Mouse (Mus musculus): Measurements from ENCODE around the gene Sec24b. TPM values are rescaled to one million over a fixed set of nuclear protein-coding genes. Genes with fewer than 3 reads are reported as not detected.
A peak's percentile ranks its signal among the peaks of the same experiment; 100 is the strongest.

Sec24b gene
- polyA plus RNA-seq, 1 experiment from 2014 or later = 38.9 TPM

- no peak overlapping the region for H3K27ac ChIP-seq (ENCODE audit: low read depth, low read length)
- no peak overlapping the region for H3K9ac ChIP-seq (ENCODE audit: low read length)
- H3K36me3 ChIP-seq (ENCODE audit: control insufficient read depth, insufficient read depth, low read length) = no peaks in the 10 kb centered on the region
- no peaks in the 10 kb centered on the region for H3K27me3 ChIP-seq (ENCODE audit: control insufficient read depth, insufficient read depth, low read length)
- DNase-seq (ENCODE audit: low spot score) (no peak), ATAC-seq (replicated peaks; ENCODE audit: low FRiP score) (no peak)
- no peaks in the 10 kb centered on the region for H3K9me3 ChIP-seq (ENCODE audit: control insufficient read depth, low read length)
- WGBS = 80% methylated on average over 13 of the region's 13 CpGs
- no peaks in the 10 kb centered on the region for H3K4me1 ChIP-seq (replicated peaks; ENCODE audit: control insufficient read depth, insufficient read depth, low read length)
- no peak overlapping the region for H3K4me2 ChIP-seq (ENCODE audit: low read depth, low read length, severe bottlenecking)
- no peak overlapping the region for H3K4me3 ChIP-seq (ENCODE audit: low read depth, low read length)
Measured at GRCm38 (mm10) chr3:130086372-130087080, 25.2 kb upstream of the Sec24b start.

DNA sequence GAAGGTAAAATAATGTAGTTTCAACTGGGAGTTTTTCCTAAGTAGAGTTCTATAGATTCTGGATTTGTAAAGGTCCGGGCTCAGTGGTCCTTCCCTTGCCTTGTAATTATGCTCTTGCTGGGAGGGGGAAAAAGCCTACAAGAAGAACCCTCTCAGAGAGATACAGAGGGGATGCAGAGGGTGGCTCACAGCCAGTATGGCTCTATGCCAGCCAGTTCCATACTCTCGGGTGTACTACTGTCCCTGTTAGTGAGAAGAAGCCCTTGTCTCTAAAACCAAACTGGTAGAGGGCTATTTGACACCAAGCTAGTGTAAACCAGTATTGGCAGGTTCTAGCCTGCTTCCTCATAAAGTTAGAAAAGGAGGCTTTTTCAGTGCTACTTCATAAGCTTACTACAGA lies 22.0 kb upstream of the Sec24b start:
- no peak overlapping the region for H3K4me2 ChIP-seq (ENCODE audit: low read depth, low read length, severe bottlenecking)
- H3K36me3 ChIP-seq (ENCODE audit: control insufficient read depth, insufficient read depth, low read length) = no peaks in the 10 kb centered on the region
- DNase-seq (ENCODE audit: low spot score) (no peak), ATAC-seq (replicated peaks; ENCODE audit: low FRiP score) (no peak)
- WGBS = 88% methylated on average over 2 of the region's 2 CpGs
- H3K27ac ChIP-seq (ENCODE audit: low read depth, low read length) = no peak overlapping the region
- no peaks in the 10 kb centered on the region for H3K4me1 ChIP-seq (replicated peaks; ENCODE audit: control insufficient read depth, insufficient read depth, low read length)
- no peaks in the 10 kb centered on the region for H3K9me3 ChIP-seq (ENCODE audit: control insufficient read depth, low read length)
- no peak overlapping the region for H3K9ac ChIP-seq (ENCODE audit: low read length)
- H3K27me3 ChIP-seq (ENCODE audit: control insufficient read depth, insufficient read depth, low read length) = no peaks in the 10 kb centered on the region
- no peak overlapping the region for H3K4me3 ChIP-seq (ENCODE audit: low read depth, low read length)

DNA sequence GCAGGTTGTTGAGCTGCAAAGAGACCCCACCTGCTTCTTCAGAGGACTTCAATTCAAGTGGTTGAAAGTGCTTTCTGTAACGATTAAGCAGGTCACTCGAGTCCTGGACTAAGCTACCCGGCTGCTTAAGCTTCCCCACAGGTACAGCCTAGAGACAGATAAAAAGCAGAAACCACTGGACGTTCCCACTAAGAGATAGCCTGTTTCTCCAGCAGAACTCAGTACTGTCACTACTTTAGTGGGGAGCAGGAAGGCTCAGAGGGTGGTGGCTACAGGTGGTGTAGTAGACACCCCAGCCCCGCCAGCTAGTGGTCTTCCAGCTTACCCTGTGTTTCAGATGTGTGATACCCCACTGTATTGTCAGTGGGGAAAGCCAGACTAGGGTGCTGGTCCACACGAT lies 19.3 kb upstream of the Sec24b start:
- no peak overlapping the region for H3K9ac ChIP-seq (ENCODE audit: low read length)
- WGBS = 83% methylated on average over 6 of the region's 6 CpGs
- DNase-seq (ENCODE audit: low spot score) = no peak
- H3K4me3 ChIP-seq (ENCODE audit: low read depth, low read length) = no peak overlapping the region
- no peaks in the 10 kb centered on the region for H3K9me3 ChIP-seq (ENCODE audit: control insufficient read depth, low read length)
- no peak overlapping the region for H3K27ac ChIP-seq (ENCODE audit: low read depth, low read length)
- H3K36me3 ChIP-seq (ENCODE audit: control insufficient read depth, insufficient read depth, low read length) = no peaks in the 10 kb centered on the region
- no peak overlapping the region for H3K4me2 ChIP-seq (ENCODE audit: low read depth, low read length, severe bottlenecking)
- no peak for ATAC-seq (replicated peaks; ENCODE audit: low FRiP score)
- no peaks in the 10 kb centered on the region for H3K27me3 ChIP-seq (ENCODE audit: control insufficient read depth, insufficient read depth, low read length)
- no peaks in the 10 kb centered on the region for H3K4me1 ChIP-seq (replicated peaks; ENCODE audit: control insufficient read depth, insufficient read depth, low read length)

DNA sequence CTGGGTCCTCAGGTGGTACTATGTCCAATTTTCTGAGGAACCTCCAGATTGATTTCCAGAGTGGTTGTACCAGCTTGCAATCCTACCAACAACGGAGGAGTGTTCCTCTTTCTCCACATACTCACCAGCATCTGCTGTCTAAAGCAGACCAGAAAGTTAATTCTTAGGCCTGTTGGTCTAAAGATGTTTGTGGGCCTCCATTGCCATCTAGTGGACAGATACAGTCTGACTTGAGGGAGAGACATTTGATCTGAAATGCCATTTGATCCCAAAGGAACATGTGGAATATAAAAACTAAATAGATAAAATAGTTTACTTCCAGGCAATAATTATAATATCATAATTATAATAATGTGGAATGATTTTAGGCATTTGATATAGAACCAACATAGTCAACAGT lies 18.4 kb upstream of the Sec24b start:
- Histone ChIP-seq H3K4me3 (ENCODE audit: low read depth, low read length) (no peak overlapping the region), H3K27ac (ENCODE audit: low read depth, low read length) (no peak overlapping the region), H3K36me3 (ENCODE audit: control insufficient read depth, insufficient read depth, low read length) (no peaks in the 10 kb centered on the region), H3K4me2 (ENCODE audit: low read depth, low read length, severe bottlenecking) (no peak overlapping the region), H3K9me3 (ENCODE audit: control insufficient read depth, low read length) (no peaks in the 10 kb centered on the region), H3K4me1 (replicated peaks; ENCODE audit: control insufficient read depth, insufficient read depth, low read length) (no peaks in the 10 kb centered on the region), H3K27me3 (ENCODE audit: control insufficient read depth, insufficient read depth, low read length) (no peaks in the 10 kb centered on the region), H3K9ac (ENCODE audit: low read length) (no peak overlapping the region)
- 6% methylated on average over 1 of the region's 1 CpGs for WGBS
- ATAC-seq (replicated peaks; ENCODE audit: low FRiP score) = peak; percentile 55; the same call in 1 of the 2 replicates
- no peak for DNase-seq (ENCODE audit: low spot score)

GRCm38 (mm10) chr3:130077291-130077690 lies 15.9 kb upstream of the Sec24b start:
- no peaks in the 10 kb centered on the region for H3K27me3 ChIP-seq (ENCODE audit: control insufficient read depth, insufficient read depth, low read length)
- H3K9ac ChIP-seq (ENCODE audit: low read length) = no peak overlapping the region
- DNase-seq (ENCODE audit: low spot score) (no peak), ATAC-seq (replicated peaks; ENCODE audit: low FRiP score) (no peak)
- WGBS = 93% methylated on average over 9 of the region's 9 CpGs
- H3K4me3 ChIP-seq (ENCODE audit: low read depth, low read length) = no peak overlapping the region
- no peaks in the 10 kb centered on the region for H3K9me3 ChIP-seq (ENCODE audit: control insufficient read depth, low read length)
- no peaks in the 10 kb centered on the region for H3K36me3 ChIP-seq (ENCODE audit: control insufficient read depth, insufficient read depth, low read length)
- no peak overlapping the region for H3K4me2 ChIP-seq (ENCODE audit: low read depth, low read length, severe bottlenecking)
- no peaks in the 10 kb centered on the region for H3K4me1 ChIP-seq (replicated peaks; ENCODE audit: control insufficient read depth, insufficient read depth, low read length)
- no peak overlapping the region for H3K27ac ChIP-seq (ENCODE audit: low read depth, low read length)

- Histone ChIP-seq H3K27me3 (ENCODE audit: control insufficient read depth, insufficient read depth, low read length) (no peaks in the 10 kb centered on the region), H3K4me2 (ENCODE audit: low read depth, low read length, severe bottlenecking) (no peak overlapping the region), H3K36me3 (ENCODE audit: control insufficient read depth, insufficient read depth, low read length) (no peaks in the 10 kb centered on the region), H3K4me1 (replicated peaks; ENCODE audit: control insufficient read depth, insufficient read depth, low read length) (no peaks in the 10 kb centered on the region), H3K9me3 (ENCODE audit: control insufficient read depth, low read length) (no peaks in the 10 kb centered on the region), H3K9ac (ENCODE audit: low read length) (no peak overlapping the region), H3K27ac (ENCODE audit: low read depth, low read length) (no peak overlapping the region), H3K4me3 (ENCODE audit: low read depth, low read length) (no peak overlapping the region)
- 59% methylated on average over 1 of the region's 1 CpGs for WGBS
- no peak for ATAC-seq (replicated peaks; ENCODE audit: low FRiP score)
- no peak for DNase-seq (ENCODE audit: low spot score)
Measured at GRCm38 (mm10) chr3:130075746-130076145, 14.4 kb upstream of the Sec24b start.

GRCm38 (mm10) chr3:130073085-130073484 lies 11.7 kb upstream of the Sec24b start:
- DNase-seq (ENCODE audit: low spot score) (no peak), ATAC-seq (replicated peaks; ENCODE audit: low FRiP score) (no peak)
- Histone ChIP-seq H3K4me2 (ENCODE audit: low read depth, low read length, severe bottlenecking) (no peak overlapping the region), H3K9ac (ENCODE audit: low read length) (no peak overlapping the region), H3K4me3 (ENCODE audit: low read depth, low read length) (no peak overlapping the region), H3K36me3 (ENCODE audit: control insufficient read depth, insufficient read depth, low read length) (no peaks in the 10 kb centered on the region), H3K27me3 (ENCODE audit: control insufficient read depth, insufficient read depth, low read length) (no peaks in the 10 kb centered on the region), H3K27ac (ENCODE audit: low read depth, low read length) (no peak overlapping the region), H3K9me3 (ENCODE audit: control insufficient read depth, low read length) (no peaks in the 10 kb centered on the region), H3K4me1 (replicated peaks; ENCODE audit: control insufficient read depth, insufficient read depth, low read length) (no peaks in the 10 kb centered on the region)
- whole genome bisulfite sequencing = 85% methylated on average over 10 of the region's 10 CpGs

- ATAC-seq (replicated peaks; ENCODE audit: low FRiP score) (no peak), DNase-seq (ENCODE audit: low spot score) (no peak)
- H3K4me2 ChIP-seq (ENCODE audit: low read depth, low read length, severe bottlenecking) = no peak overlapping the region
- H3K4me3 ChIP-seq (ENCODE audit: low read depth, low read length) = no peak overlapping the region
- H3K27ac ChIP-seq (ENCODE audit: low read depth, low read length) = no peak overlapping the region
- H3K9me3 ChIP-seq (ENCODE audit: control insufficient read depth, low read length) = no peaks in the 10 kb centered on the region
- H3K36me3 ChIP-seq (ENCODE audit: control insufficient read depth, insufficient read depth, low read length) = no peaks in the 10 kb centered on the region
- no peaks in the 10 kb centered on the region for H3K4me1 ChIP-seq (replicated peaks; ENCODE audit: control insufficient read depth, insufficient read depth, low read length)
- WGBS = 59% methylated on average over 2 of the region's 2 CpGs
- no peaks in the 10 kb centered on the region for H3K27me3 ChIP-seq (ENCODE audit: control insufficient read depth, insufficient read depth, low read length)
- no peak overlapping the region for H3K9ac ChIP-seq (ENCODE audit: low read length)
Measured at GRCm38 (mm10) chr3:130071918-130072317, 10.6 kb upstream of the Sec24b start.

GRCm38 (mm10) chr3:130060396-130061029 lies 840 bp downstream of the Sec24b start:
- WGBS = under 1% methylated on average over 58 of the region's 92 CpGs
- peak overlapping the region; percentile 93 for H3K27ac ChIP-seq (ENCODE audit: low read depth, low read length)
- no peaks in the 10 kb centered on the region for H3K27me3 ChIP-seq (ENCODE audit: control insufficient read depth, insufficient read depth, low read length)
- H3K9ac ChIP-seq (ENCODE audit: low read length) = peak overlapping the region; percentile 95
- no peaks in the 10 kb centered on the region for H3K9me3 ChIP-seq (ENCODE audit: control insufficient read depth, low read length)
- peaks cover 9% of the 10 kb centered on the region; the same call in 1 of the 2 replicates for H3K4me1 ChIP-seq (replicated peaks; ENCODE audit: control insufficient read depth, insufficient read depth, low read length)
- ATAC-seq (replicated peaks; ENCODE audit: low FRiP score) = peak; percentile 96
- no peaks in the 10 kb centered on the region for H3K36me3 ChIP-seq (ENCODE audit: control insufficient read depth, insufficient read depth, low read length)
- DNase-seq (ENCODE audit: low spot score) = peak; percentile 96
- peak overlapping the region; percentile 72 for H3K4me2 ChIP-seq (ENCODE audit: low read depth, low read length, severe bottlenecking)
- H3K4me3 ChIP-seq (ENCODE audit: low read depth, low read length) = peak overlapping the region; percentile 92
